Mouse (Mus musculus) liver, embryonic 12.5 days (tissue): ENCODE results near the gene Rab6a. TPM values are rescaled to one million over a fixed set of nuclear protein-coding genes. Genes with fewer than 3 reads are reported as not detected.

Source experiments
- ATAC-seq: fragments of 200-750 bp; cut with Nextera tagmentation; 2 replicates; pipeline ENCODE4 v1.8.0; 2017; ENCODE audit warnings: moderate number of reproducible peaks, mild to moderate bottlenecking, moderate library complexity
- H3K27ac ChIP-seq: fragments of 300-500 bp; sonication (generic); 2 replicates; pipeline ENCODE4 v1.5.1; 2016; ENCODE audit warnings: mild to moderate bottlenecking
- H3K27me3 ChIP-seq: fragments of 300-500 bp; sonication (generic); replicated peaks from 2 replicates; pipeline ENCODE4 v1.6.1; 2016; ENCODE audit warnings: mild to moderate bottlenecking, moderate library complexity
- H3K36me3 ChIP-seq: fragments of 300-500 bp; sonication (generic); 2 replicates; pipeline ENCODE4 v1.6.1; 2016; ENCODE audit warnings: mild to moderate bottlenecking, moderate library complexity
- H3K4me1 ChIP-seq: fragments of 300-500 bp; sonication (generic); 2 replicates; pipeline ENCODE4 v1.6.1; 2016
- H3K4me2 ChIP-seq: fragments of 300-500 bp; sonication (generic); 2 replicates; pipeline ENCODE4 v1.6.1; 2016; ENCODE audit warnings: mild to moderate bottlenecking, moderate library complexity
- H3K4me3 ChIP-seq: fragments of 300-500 bp; sonication (generic); 2 replicates; pipeline ENCODE4 v1.5.1; 2016; ENCODE audit warnings: mild to moderate bottlenecking, moderate library complexity
- H3K9ac ChIP-seq: fragments of 300-500 bp; sonication (generic); 2 replicates; pipeline ENCODE4 v1.6.1; 2016; ENCODE audit warnings: mild to moderate bottlenecking, moderate library complexity
- H3K9me3 ChIP-seq: fragments of 300-500 bp; sonication (generic); replicated peaks from 2 replicates; pipeline ENCODE4 v1.6.1; 2016; ENCODE audit warnings: mild to moderate bottlenecking, moderate library complexity
- WGBS: fragments of 180-500 bp; shearing (Covaris S2); methylation state at CpG from one replicate; pipeline ENCODE4 v1.1.7; 2016; ENCODE audit not compliant: insufficient replicate concordance; 5-methylcytosine and 5-hydroxymethylcytosine counted together
- polyA plus RNA-seq: library from polyadenylated mRNA; unstranded; fragments of >200 nt; fragmentation: Nextera tagmentation; extraction: Ambion mirVana; gene quantifications from 2 replicates; pipeline ENCODE4 v1.2.1, GENCODE M21; 2016

Rab6a gene
- polyA plus RNA-seq, 1 experiment from 2014 or later, result 62.0 TPM

- no peak for ATAC-seq
- no peaks in the 10 kb centered on the region for H3K36me3 ChIP-seq
- peak within 1 kb of the TSS; percentile 30; the same call in 1 of the 2 replicates for H3K4me2 ChIP-seq
- H3K9ac ChIP-seq, result no peak within 1 kb of the TSS
- peaks cover 19% of the 10 kb centered on the region for H3K4me1 ChIP-seq
- peaks cover 31% of the 10 kb centered on the region for H3K27me3 ChIP-seq
- WGBS, result 72% methylated on average over 8 of the region's 8 CpGs
- no peak within 1 kb of the TSS for H3K27ac ChIP-seq
- H3K4me3 ChIP-seq, result no peak within 1 kb of the TSS
- no peaks in the 10 kb centered on the region for H3K9me3 ChIP-seq
Observed at GRCm38 (mm10) chr7:100662231-100662630, 55.0 kb downstream of the Rab6a start, which contains the start of gene Plekhb1. Plekhb1 (minus strand) TSS chr7:100662414.

- ATAC-seq, result peak; percentile 73; the same call in 1 of the 2 replicates
- no peaks in the 10 kb centered on the region for H3K36me3 ChIP-seq
- H3K4me3 ChIP-seq, result no peak overlapping the region
- H3K27me3 ChIP-seq, result peaks cover 31% of the 10 kb centered on the region
- no peaks in the 10 kb centered on the region for H3K9me3 ChIP-seq
- peak overlapping the region; percentile 30 for H3K4me2 ChIP-seq
- no peak overlapping the region for H3K9ac ChIP-seq
- WGBS, result 3% methylated on average over 13 of the region's 13 CpGs
- peaks cover 16% of the 10 kb centered on the region for H3K4me1 ChIP-seq
- no peak overlapping the region for H3K27ac ChIP-seq
Observed at GRCm38 (mm10) chr7:100663190-100663589, 56.0 kb downstream of the Rab6a start.

- H3K9me3 ChIP-seq, result no peaks in the 10 kb centered on the region
- H3K4me2 ChIP-seq, result peak overlapping the region; percentile 30
- no peak overlapping the region for H3K9ac ChIP-seq
- peaks cover 14% of the 10 kb centered on the region for H3K4me1 ChIP-seq
- H3K27me3 ChIP-seq, result peaks cover 31% of the 10 kb centered on the region
- H3K4me3 ChIP-seq, result no peak overlapping the region
- 0 out of 2 replicates have a peak, but pooled peaks have one; percentile 5 for ATAC-seq
- H3K36me3 ChIP-seq, result no peaks in the 10 kb centered on the region
- 59% methylated on average over 11 of the region's 11 CpGs for WGBS
- H3K27ac ChIP-seq, result no peak overlapping the region
Observed at GRCm38 (mm10) chr7:100663729-100664304, 56.6 kb downstream of the Rab6a start.

- no peak overlapping the region for H3K4me2 ChIP-seq
- H3K27me3 ChIP-seq, result peaks cover 53% of the 10 kb centered on the region
- WGBS, result 71% methylated on average over 5 of the region's 5 CpGs
- no peak overlapping the region for H3K4me3 ChIP-seq
- no peak overlapping the region for H3K9ac ChIP-seq
- H3K9me3 ChIP-seq, result no peaks in the 10 kb centered on the region
- H3K27ac ChIP-seq, result no peak overlapping the region
- no peaks in the 10 kb centered on the region for H3K4me1 ChIP-seq
- ATAC-seq, result no peak
- H3K36me3 ChIP-seq, result no peaks in the 10 kb centered on the region
Observed at GRCm38 (mm10) chr7:100670646-100671045, 63.4 kb downstream of the Rab6a start.

- Histone ChIP-seq H3K27ac (no peak overlapping the region), H3K36me3 (no peaks in the 10 kb centered on the region), H3K4me2 (no peak overlapping the region), H3K4me3 (no peak overlapping the region), H3K9me3 (no peaks in the 10 kb centered on the region), H3K9ac (no peak overlapping the region), H3K27me3 (peaks cover 45% of the 10 kb centered on the region), H3K4me1 (no peaks in the 10 kb centered on the region)
- 57% methylated on average over 7 of the region's 7 CpGs for WGBS
- ATAC-seq, result no peak
Observed at GRCm38 (mm10) chr7:100673452-100673851, 66.2 kb downstream of the Rab6a start.

GRCm38 (mm10) chr7:100674941-100675340, 67.7 kb downstream of the Rab6a start:
- peaks cover 12% of the 10 kb centered on the region for H3K4me1 ChIP-seq
- no peaks in the 10 kb centered on the region for H3K36me3 ChIP-seq
- no peak overlapping the region for H3K4me2 ChIP-seq
- H3K9ac ChIP-seq, result no peak overlapping the region
- no peak overlapping the region for H3K4me3 ChIP-seq
- no peak overlapping the region for H3K27ac ChIP-seq
- H3K9me3 ChIP-seq, result no peaks in the 10 kb centered on the region
- peaks cover 45% of the 10 kb centered on the region for H3K27me3 ChIP-seq
- ATAC-seq, result no peak
- WGBS, result 83% methylated on average over 2 of the region's 2 CpGs

GRCm38 (mm10) chr7:100678052-100678451, 70.8 kb downstream of the Rab6a start:
- peaks cover 23% of the 10 kb centered on the region for H3K27me3 ChIP-seq
- peaks cover 12% of the 10 kb centered on the region for H3K4me1 ChIP-seq
- H3K9ac ChIP-seq, result no peak overlapping the region
- no peak overlapping the region for H3K4me3 ChIP-seq
- H3K4me2 ChIP-seq, result no peak overlapping the region
- no peaks in the 10 kb centered on the region for H3K9me3 ChIP-seq
- ATAC-seq, result no peak
- no peak overlapping the region for H3K27ac ChIP-seq
- no peaks in the 10 kb centered on the region for H3K36me3 ChIP-seq
- WGBS, result 75% methylated on average over 5 of the region's 5 CpGs

GRCm38 (mm10) chr7:100678948-100679880, 72.0 kb downstream of the Rab6a start:
- Histone ChIP-seq H3K27me3 (peaks cover 11% of the 10 kb centered on the region), H3K36me3 (no peaks in the 10 kb centered on the region), H3K27ac (no peak overlapping the region), H3K4me3 (no peak overlapping the region), H3K4me1 (peaks cover 21% of the 10 kb centered on the region), H3K4me2 (no peak overlapping the region), H3K9ac (no peak overlapping the region), H3K9me3 (no peaks in the 10 kb centered on the region)
- 58% methylated on average over 15 of the region's 15 CpGs for WGBS
- no peak for ATAC-seq

- Histone ChIP-seq H3K36me3 (no peaks in the 10 kb centered on the region), H3K9ac (no peak overlapping the region), H3K27ac (no peak overlapping the region), H3K27me3 (no peaks in the 10 kb centered on the region; the same call in 1 of the 2 replicates), H3K4me3 (no peak overlapping the region), H3K4me1 (peaks cover 37% of the 10 kb centered on the region), H3K9me3 (no peaks in the 10 kb centered on the region), H3K4me2 (no peak overlapping the region)
- 49% methylated on average over 5 of the region's 5 CpGs for WGBS
- no peak for ATAC-seq
Observed at GRCm38 (mm10) chr7:100681132-100681531, 73.9 kb downstream of the Rab6a start.

GRCm38 (mm10) chr7:100683241-100683640, 76.0 kb downstream of the Rab6a start:
- ATAC-seq, result no peak
- no peak overlapping the region; the same call in 1 of the 2 replicates for H3K27ac ChIP-seq

GRCm38 (mm10) chr7:100684081-100684480, 76.9 kb downstream of the Rab6a start:
- 40% methylated on average over 5 of the region's 5 CpGs for WGBS
- ATAC-seq, result peak; percentile 67
- Histone ChIP-seq H3K4me3 (no peak overlapping the region), H3K9me3 (no peaks in the 10 kb centered on the region), H3K27me3 (no peaks in the 10 kb centered on the region; the same call in 1 of the 2 replicates), H3K27ac (peak overlapping the region; percentile 81), H3K9ac (peak overlapping the region; percentile 35; the same call in 1 of the 2 replicates), H3K4me1 (peaks cover 34% of the 10 kb centered on the region), H3K36me3 (no peaks in the 10 kb centered on the region), H3K4me2 (peak overlapping the region; percentile 47)

More at GRCm38 (mm10) chr7:100683241-100683640, 76.0 kb downstream of the Rab6a start:
- 87% methylated on average over 1 of the region's 1 CpGs for WGBS
- Histone ChIP-seq H3K4me2 (no peak overlapping the region), H3K36me3 (no peaks in the 10 kb centered on the region), H3K9me3 (no peaks in the 10 kb centered on the region), H3K27me3 (no peaks in the 10 kb centered on the region; the same call in 1 of the 2 replicates), H3K4me1 (peaks cover 37% of the 10 kb centered on the region), H3K9ac (no peak overlapping the region), H3K4me3 (no peak overlapping the region)

GRCm38 (mm10) chr7:100684538-100684937, 77.3 kb downstream of the Rab6a start:
- peak; percentile 83 for ATAC-seq
- Histone ChIP-seq H3K27me3 (no peaks in the 10 kb centered on the region; the same call in 1 of the 2 replicates), H3K4me2 (peak overlapping the region; percentile 47), H3K9ac (no peak overlapping the region), H3K4me1 (peaks cover 30% of the 10 kb centered on the region), H3K27ac (peak overlapping the region; percentile 81), H3K9me3 (no peaks in the 10 kb centered on the region), H3K36me3 (no peaks in the 10 kb centered on the region), H3K4me3 (no peak overlapping the region)
- 18% methylated on average over 7 of the region's 7 CpGs for WGBS
